ENCODE assay signal across 12 mouse cellular contexts in genomic region chr6:84416992-84417636, GRCm38 (mm10).
"Had no signal": no experiment of that assay in that cellular context is flagged by ENCODE, and none has a peak within 500 bp of the region (broad histone marks: within the 10 kb centered on the region; RNA-seq: fewer than 3 reads in every experiment).

No protein-coding gene starts in this region.

- H3K27me3 ChIP-seq: liver, embryonic 15.5 days; midbrain, embryonic 15.5 days had no signal

- ATAC-seq: intestine, embryonic 16.5 days; midbrain, embryonic 15.5 days had no signal

- H3K4me1 ChIP-seq: liver, embryonic 15.5 days; midbrain, embryonic 15.5 days had no signal

- H3K27ac ChIP-seq: left cerebral cortex, adult 2 months; limb, embryonic 10.5 days; liver, embryonic 15.5 days; midbrain, embryonic 15.5 days had no signal

- DNase-seq: lung, embryonic 14.5 days; lung, postnatal 10 days; lung, postnatal 4 days; thymus, adult 18-20 months; thymus, postnatal 14 days had no signal

- H3K4me3 ChIP-seq: left cerebral cortex, adult 2 months; limb, embryonic 10.5 days; liver, embryonic 15.5 days; midbrain, embryonic 15.5 days had no signal

- H3K4me2 ChIP-seq: liver, embryonic 11.5 days; liver, embryonic 15.5 days; lung, embryonic 14.5 days; midbrain, embryonic 11.5 days; midbrain, embryonic 15.5 days had no signal

- H3K9ac ChIP-seq: liver, embryonic 15.5 days; lung, embryonic 14.5 days; midbrain, embryonic 15.5 days had no signal

- H3K9me3 ChIP-seq: limb, embryonic 10.5 days; liver, embryonic 15.5 days; midbrain, embryonic 15.5 days had no signal

- H3K36me3 ChIP-seq: limb, embryonic 10.5 days; liver, embryonic 15.5 days; midbrain, embryonic 15.5 days had no signal
